Mouse (Mus musculus): Measurements from ENCODE around the gene Duoxa1.

DNA sequence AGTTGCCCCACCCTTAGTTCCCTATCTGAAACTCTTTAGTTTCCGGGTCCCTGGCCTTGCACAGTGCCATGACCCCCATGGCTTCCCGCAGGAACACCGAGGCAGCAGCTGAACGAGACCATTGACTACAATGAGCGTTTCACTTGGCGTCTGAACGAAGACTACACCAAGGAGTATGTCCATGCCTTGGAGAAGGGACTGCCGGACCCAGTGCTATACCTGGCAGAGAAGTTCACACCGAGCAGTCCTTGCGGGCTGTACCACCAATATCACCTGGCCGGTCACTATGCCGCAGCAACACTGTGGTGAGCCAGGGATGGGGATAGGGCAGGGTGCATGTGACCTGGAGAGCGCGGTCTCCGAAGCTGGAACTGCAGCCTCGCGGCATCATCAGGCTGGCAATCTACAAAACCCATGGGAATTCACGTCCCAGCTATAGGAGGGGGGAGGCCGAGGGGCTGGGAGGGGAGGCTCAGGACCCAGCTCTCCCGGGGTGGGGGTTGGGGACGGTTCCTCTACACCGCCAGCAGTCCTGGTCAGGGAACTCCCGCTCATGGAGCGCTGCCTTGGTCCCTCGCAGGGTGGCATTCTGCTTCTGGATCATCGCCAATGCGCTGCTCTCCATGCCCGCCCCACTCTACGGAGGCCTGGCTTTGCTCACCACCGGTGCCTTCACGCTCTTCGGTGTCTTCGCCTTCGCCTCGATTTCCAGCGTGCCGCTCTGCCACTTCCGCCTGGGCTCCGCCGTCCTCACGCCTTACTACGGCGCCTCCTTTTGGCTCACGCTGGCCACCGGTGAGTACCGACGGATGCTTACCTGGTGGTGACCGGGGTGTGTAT lies 12.2 kb downstream of the Duoxa1 start:
- TF ChIP-seq CTCF (IDR thresholded peaks at IDR 0.05; ENCODE audit: low read depth) (no peak), EP300 (IDR thresholded peaks at IDR 0.05; ENCODE audit: low read depth) (no peak)
